Mouse (Mus musculus) E14TG2a.4 (cell line): ENCODE results near the gene Gm20388.

Experiments
- H3K27me3 ChIP-seq: 2 replicates; pipeline ENCODE4 v1.6.1; 2014; ENCODE audit warnings: low read length, control low read depth; ENCODE audit not compliant: insufficient read depth
- H3K36me3 ChIP-seq: 2 replicates; pipeline ENCODE4 v1.6.1; 2014; ENCODE audit warnings: low read length, control low read depth; ENCODE audit not compliant: insufficient read depth
- H3K4me1 ChIP-seq: replicated peaks from 2 replicates; pipeline ENCODE4 v1.6.1; 2014; ENCODE audit warnings: low read depth, low read length, control low read depth
- H3K4me3 ChIP-seq: replicated peaks from 2 replicates; pipeline ENCODE4 v1.5.1; 2014; ENCODE audit warnings: mild to moderate bottlenecking, low read length
- H3K9me3 ChIP-seq: 2 replicates; pipeline ENCODE4 v1.6.1; 2014; ENCODE audit warnings: low read length, control low read depth
- CTCF ChIP-seq: conservative IDR thresholded peaks from 2 replicates; pipeline ENCODE4 v1.5.1; 2014; ENCODE audit warnings: low read length
- NANOG ChIP-seq: IDR thresholded peaks from 2 replicates; pipeline ENCODE4 v1.6.1; 2014; ENCODE audit warnings: borderline replicate concordance, low read length, mixed read lengths
- POU5F1 ChIP-seq: IDR thresholded peaks from 2 replicates; pipeline ENCODE4 v1.6.1; 2014; ENCODE audit warnings: low read length, borderline replicate concordance

Gene Gm20388

DNA sequence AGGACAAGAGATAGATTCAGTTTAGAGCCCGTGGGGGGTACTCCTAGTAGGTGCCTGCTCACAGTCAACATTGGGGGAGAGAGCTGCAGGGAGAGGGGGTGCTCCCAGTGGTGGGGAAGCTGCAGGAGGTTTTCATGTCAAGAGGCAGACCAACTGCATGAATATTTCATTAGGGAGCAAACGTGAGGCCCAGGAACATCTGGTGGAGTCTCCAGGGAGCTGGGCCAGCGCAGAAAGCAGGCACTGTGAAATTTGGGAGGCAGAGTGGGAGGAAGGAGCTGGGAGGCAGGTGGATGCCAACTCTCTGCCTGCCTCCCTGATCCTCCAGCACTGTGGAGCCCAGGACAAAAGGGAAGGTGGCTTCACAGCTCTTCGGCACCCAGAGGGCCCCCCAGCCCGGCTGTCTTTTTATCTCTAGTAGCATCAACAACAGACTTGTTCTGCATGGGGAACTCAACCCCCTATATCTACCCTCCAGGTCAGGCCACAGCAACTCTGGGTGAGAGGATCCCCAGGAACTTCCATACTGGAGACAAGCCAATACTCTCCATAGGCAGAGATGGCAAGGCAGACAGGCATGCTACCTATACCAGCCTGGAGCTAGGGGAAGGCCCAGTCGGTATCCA lies 2838.8 kb downstream of the Gm20388 start:
- peaks cover 54% of the 10 kb centered on the region for H3K27me3 ChIP-seq
- peaks cover 20% of the 10 kb centered on the region for H3K4me1 ChIP-seq
- no peaks in the 10 kb centered on the region for H3K9me3 ChIP-seq
- H3K36me3 ChIP-seq = no peaks in the 10 kb centered on the region
- H3K4me3 ChIP-seq = no peak overlapping the region
- TF ChIP-seq CTCF (no peak), NANOG (no peak), POU5F1 (no peak)

DNA sequence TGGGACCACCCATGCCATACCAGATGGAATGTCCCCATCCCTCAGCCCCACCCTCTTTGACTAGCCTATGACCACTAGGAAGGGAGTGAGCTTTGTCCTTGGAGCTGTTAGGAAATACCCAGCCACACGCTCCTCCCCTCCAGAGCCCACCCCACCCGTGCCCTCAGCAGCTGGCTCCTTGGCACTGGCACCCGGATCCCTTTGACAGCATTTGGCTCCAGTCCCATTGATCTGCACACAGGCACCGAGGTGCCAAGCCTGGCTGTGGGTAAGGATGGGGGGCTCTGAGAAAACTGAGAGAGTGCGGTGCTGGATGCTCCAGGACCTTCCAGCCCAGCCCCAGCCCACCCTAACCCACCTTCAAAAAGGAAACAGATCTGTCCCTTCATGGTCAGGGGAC lies 2840.7 kb downstream of the Gm20388 start:
- Histone ChIP-seq H3K4me3 (no peak overlapping the region; the same call in 1 of the 2 replicates), H3K27me3 (peaks cover 43% of the 10 kb centered on the region), H3K36me3 (no peaks in the 10 kb centered on the region), H3K9me3 (no peaks in the 10 kb centered on the region), H3K4me1 (peaks cover 6% of the 10 kb centered on the region; the same call in 1 of the 2 replicates)
- no peak for TF ChIP-seq CTCF
- no peak for TF ChIP-seq POU5F1
- TF ChIP-seq NANOG = no peak

DNA sequence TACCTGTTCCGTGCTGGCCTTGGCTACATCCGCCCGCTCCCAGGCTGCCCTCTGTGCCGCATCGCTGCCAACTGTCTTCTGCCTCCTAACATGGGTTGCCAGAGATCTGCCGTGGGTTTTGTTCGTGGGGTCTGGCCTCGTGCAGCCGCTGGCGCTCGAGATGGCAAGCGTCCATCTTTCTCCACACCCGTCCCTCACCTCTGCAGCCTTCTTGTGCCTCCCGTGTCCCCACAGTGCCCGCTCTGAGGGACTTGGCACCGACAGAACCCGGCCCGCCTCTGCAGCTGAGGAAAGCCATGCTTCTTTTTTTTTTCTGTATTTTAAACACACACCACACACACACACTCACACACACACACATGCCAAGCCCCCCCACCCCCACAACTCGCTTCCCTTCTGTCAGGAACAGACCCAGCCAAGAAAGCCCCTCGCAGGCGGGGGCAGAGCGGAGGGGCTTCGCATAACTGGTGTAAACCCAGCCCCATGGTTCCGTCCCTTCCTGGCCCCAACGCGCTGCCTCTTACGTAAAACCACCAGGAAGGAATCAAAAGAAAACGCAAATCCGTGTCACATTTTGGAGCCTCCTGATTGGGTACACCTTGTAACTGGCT lies 2841.6 kb downstream of the Gm20388 start:
- no peaks in the 10 kb centered on the region for H3K36me3 ChIP-seq
- peaks cover 35% of the 10 kb centered on the region for H3K27me3 ChIP-seq
- peaks cover 6% of the 10 kb centered on the region; the same call in 1 of the 2 replicates for H3K4me1 ChIP-seq
- H3K4me3 ChIP-seq = peak overlapping the region; percentile 66
- no peak for TF ChIP-seq POU5F1
- TF ChIP-seq CTCF = no peak
- TF ChIP-seq NANOG = no peak
- no peaks in the 10 kb centered on the region for H3K9me3 ChIP-seq

DNA sequence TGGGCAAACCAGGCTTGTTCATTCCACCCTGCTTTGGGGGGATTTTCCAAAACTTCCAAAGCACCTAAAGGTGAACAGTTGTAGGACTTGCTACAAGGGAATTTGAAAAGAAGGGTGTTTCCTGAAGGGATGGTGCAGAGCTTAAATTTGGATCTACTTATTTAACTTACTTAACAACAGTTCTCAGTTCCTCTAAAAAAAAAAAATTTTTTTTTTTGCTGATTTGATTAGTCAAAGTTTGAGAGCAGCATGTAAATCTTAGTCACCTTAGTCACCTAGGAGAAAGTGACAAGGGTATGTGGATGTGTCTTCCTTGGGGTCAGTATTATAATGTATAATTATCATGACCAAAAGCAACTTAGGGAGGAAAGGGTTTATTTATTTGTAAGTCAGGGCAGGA lies 2848.0 kb downstream of the Gm20388 start:
- Histone ChIP-seq H3K27me3 (no peaks in the 10 kb centered on the region), H3K4me3 (no peak overlapping the region)
- TF ChIP-seq NANOG (no peak), CTCF (no peak), POU5F1 (no peak)

DNA sequence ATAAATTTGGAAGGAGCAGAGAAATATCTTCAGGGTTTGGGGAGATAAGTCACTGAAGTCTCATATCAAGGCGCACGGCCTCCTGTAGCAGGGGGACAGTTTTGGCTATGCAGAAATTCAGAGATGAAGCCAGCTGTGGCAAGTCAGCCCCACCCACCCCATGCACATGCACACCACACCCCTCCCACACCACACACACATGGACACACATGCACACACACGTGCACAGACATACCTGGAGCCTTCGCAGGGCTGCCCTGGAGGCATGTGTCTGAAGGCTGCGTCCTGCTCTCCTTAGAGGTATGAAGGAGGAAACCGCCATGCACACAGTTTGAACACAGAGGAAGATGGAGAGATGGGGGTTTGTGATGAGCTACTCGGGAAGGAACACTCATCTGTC lies 2849.5 kb downstream of the Gm20388 start:
- H3K36me3 ChIP-seq = no peaks in the 10 kb centered on the region

More for the DNA sequence above, 2848.0 kb downstream of the Gm20388 start:
- Histone ChIP-seq H3K36me3 (no peaks in the 10 kb centered on the region), H3K4me1 (0 out of 2 replicates have a peak, but pooled peaks cover 5% of the 10 kb centered on the region), H3K9me3 (no peaks in the 10 kb centered on the region)

DNA sequence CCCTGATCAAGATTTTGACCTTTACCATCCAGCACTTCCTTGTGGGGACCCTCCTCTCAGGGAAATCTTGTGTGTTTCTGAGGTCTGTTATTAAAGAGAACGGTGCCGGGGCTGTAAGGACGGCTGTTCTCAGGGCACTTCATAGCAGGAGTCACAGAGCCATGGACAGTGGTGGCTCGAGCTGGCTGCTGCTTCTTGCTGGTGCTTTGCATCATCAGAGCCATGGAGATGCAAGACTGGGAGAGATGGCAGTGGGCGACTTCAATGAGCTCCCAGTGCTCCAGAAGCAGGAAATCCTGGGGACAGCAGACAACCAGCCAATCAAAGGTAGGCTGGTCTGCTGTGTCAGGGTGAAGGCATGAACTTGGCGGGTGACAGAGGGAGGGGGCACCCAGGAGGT lies 2850.5 kb downstream of the Gm20388 start:
- Histone ChIP-seq H3K27me3 (no peaks in the 10 kb centered on the region), H3K4me1 (0 out of 2 replicates have a peak, but pooled peaks cover 5% of the 10 kb centered on the region), H3K36me3 (no peaks in the 10 kb centered on the region), H3K4me3 (no peak overlapping the region), H3K9me3 (no peaks in the 10 kb centered on the region)
- TF ChIP-seq CTCF (no peak), POU5F1 (no peak), NANOG (no peak)

More for the DNA sequence above, 2849.5 kb downstream of the Gm20388 start:
- TF ChIP-seq NANOG (no peak), CTCF (no peak), POU5F1 (no peak)
- H3K27me3 ChIP-seq = no peaks in the 10 kb centered on the region
- H3K4me3 ChIP-seq = no peak overlapping the region
- H3K4me1 ChIP-seq = 0 out of 2 replicates have a peak, but pooled peaks cover 5% of the 10 kb centered on the region
- no peaks in the 10 kb centered on the region for H3K9me3 ChIP-seq

DNA sequence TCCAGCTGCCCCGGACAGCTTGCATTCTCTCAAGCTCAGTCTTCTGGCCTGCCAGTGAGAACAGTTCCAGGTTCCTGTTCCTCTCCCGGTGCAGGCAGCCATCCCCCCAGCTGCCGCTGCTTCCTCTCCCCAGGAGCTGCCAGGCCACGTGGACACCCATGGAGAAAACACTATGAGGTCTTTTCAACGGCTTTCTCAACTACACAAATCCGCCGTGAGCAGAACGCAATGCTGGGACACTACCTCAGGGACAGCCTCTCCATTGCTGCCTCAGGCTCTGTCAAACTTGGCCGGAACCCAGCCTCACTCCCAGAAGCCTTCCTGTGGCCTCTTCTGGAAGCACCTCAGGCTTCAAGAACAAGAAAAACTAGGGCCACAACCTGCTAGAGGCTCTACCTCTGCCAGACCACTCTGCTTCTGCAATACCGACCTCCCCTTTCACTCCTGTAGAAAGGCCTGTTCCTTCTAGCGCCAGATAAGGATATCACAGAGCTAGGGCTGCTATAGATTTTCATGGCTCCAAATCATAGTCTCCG lies 2852.2 kb downstream of the Gm20388 start:
- no peaks in the 10 kb centered on the region for H3K27me3 ChIP-seq
- H3K36me3 ChIP-seq = no peaks in the 10 kb centered on the region
- TF ChIP-seq NANOG (no peak), POU5F1 (no peak), CTCF (no peak)
- H3K4me3 ChIP-seq = no peak overlapping the region
- no peaks in the 10 kb centered on the region for H3K9me3 ChIP-seq
- 0 out of 2 replicates have a peak, but pooled peaks cover 5% of the 10 kb centered on the region for H3K4me1 ChIP-seq

DNA sequence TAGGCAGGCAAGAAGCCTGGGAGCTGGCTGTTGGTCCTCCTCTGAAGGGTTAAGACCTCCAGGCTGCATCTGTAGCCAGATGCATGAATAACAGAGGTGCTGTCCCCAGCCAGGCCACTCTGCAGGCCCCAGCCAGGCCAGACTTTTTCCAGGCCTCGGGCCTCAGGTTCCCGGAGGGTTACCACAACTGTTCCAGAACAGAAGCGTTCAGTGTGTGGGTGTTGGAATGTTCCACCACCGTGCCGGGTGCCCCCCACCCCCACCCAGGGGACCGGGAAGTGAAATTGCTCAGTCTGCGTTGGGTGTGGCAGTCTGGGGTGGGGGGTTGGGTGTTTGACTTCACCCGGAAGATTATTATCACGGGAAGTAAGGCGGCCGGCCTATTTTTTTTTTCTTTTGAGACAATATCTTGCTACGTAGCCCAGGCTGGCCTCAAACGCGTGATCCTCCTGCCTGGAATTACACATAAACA lies 2852.7 kb downstream of the Gm20388 start:
- H3K4me1 ChIP-seq = 0 out of 2 replicates have a peak, but pooled peaks cover 5% of the 10 kb centered on the region
- no peak for TF ChIP-seq POU5F1
- no peak for TF ChIP-seq CTCF
- no peak for TF ChIP-seq NANOG
- no peak overlapping the region for H3K4me3 ChIP-seq
- H3K9me3 ChIP-seq = no peaks in the 10 kb centered on the region
- no peaks in the 10 kb centered on the region for H3K36me3 ChIP-seq
- H3K27me3 ChIP-seq = no peaks in the 10 kb centered on the region; the same call in 1 of the 2 replicates
